Mouse (Mus musculus): Measurements from ENCODE around the gene Sidt1. TPM values are rescaled to one million over a fixed set of nuclear protein-coding genes. Genes with fewer than 3 reads are reported as not detected.

Gene Sidt1
- polyA plus RNA-seq, 1 experiment from 2014 or later = 14.3 TPM

- Histone ChIP-seq H3K27me3 (ENCODE audit: control insufficient read depth, insufficient read depth, low read length) (no peaks in the 10 kb centered on the region), H3K36me3 (replicated peaks; ENCODE audit: control insufficient read depth, insufficient read depth) (no peaks in the 10 kb centered on the region), H3K9ac (no peak overlapping the region), H3K4me2 (replicated peaks) (no peak overlapping the region), H3K4me1 (replicated peaks; ENCODE audit: control insufficient read depth, insufficient read depth, low read length) (no peaks in the 10 kb centered on the region), H3K4me3 (replicated peaks; ENCODE audit: low read length) (no peak overlapping the region), H3K9me3 (ENCODE audit: control insufficient read depth, low read length) (no peaks in the 10 kb centered on the region), H3K27ac (no peak overlapping the region)
- no peak for ATAC-seq (ENCODE audit: low FRiP score)
- 81% methylated on average over 5 of the region's 5 CpGs for WGBS
- DNase-seq (ENCODE audit: low spot score) = no peak
Measured at GRCm38 (mm10) chr16:44282614-44283325, 50.2 kb downstream of the Sidt1 start.

GRCm38 (mm10) chr16:44282036-44282435 lies 51.0 kb downstream of the Sidt1 start:
- no peak for DNase-seq (ENCODE audit: low spot score)
- Histone ChIP-seq H3K27me3 (ENCODE audit: control insufficient read depth, insufficient read depth, low read length) (no peaks in the 10 kb centered on the region), H3K4me3 (replicated peaks; ENCODE audit: low read length) (no peak overlapping the region), H3K27ac (no peak overlapping the region), H3K9ac (no peak overlapping the region), H3K9me3 (ENCODE audit: control insufficient read depth, low read length) (no peaks in the 10 kb centered on the region), H3K4me1 (replicated peaks; ENCODE audit: control insufficient read depth, insufficient read depth, low read length) (no peaks in the 10 kb centered on the region), H3K36me3 (replicated peaks; ENCODE audit: control insufficient read depth, insufficient read depth) (no peaks in the 10 kb centered on the region), H3K4me2 (replicated peaks) (no peak overlapping the region)
- 77% methylated on average over 3 of the region's 3 CpGs for WGBS
- no peak for ATAC-seq (ENCODE audit: low FRiP score)

- Histone ChIP-seq H3K27ac (no peak overlapping the region), H3K4me1 (replicated peaks; ENCODE audit: control insufficient read depth, insufficient read depth, low read length) (no peaks in the 10 kb centered on the region), H3K9ac (no peak overlapping the region), H3K4me2 (replicated peaks) (no peak overlapping the region), H3K4me3 (replicated peaks; ENCODE audit: low read length) (no peak overlapping the region), H3K9me3 (ENCODE audit: control insufficient read depth, low read length) (no peaks in the 10 kb centered on the region), H3K36me3 (replicated peaks; ENCODE audit: control insufficient read depth, insufficient read depth) (no peaks in the 10 kb centered on the region), H3K27me3 (ENCODE audit: control insufficient read depth, insufficient read depth, low read length) (no peaks in the 10 kb centered on the region)
- 48% methylated on average over 2 of the region's 2 CpGs for WGBS
- ATAC-seq (ENCODE audit: low FRiP score) = no peak
- no peak for DNase-seq (ENCODE audit: low spot score)
Measured at GRCm38 (mm10) chr16:44280806-44281205, 52.2 kb downstream of the Sidt1 start.

GRCm38 (mm10) chr16:44277212-44277611 lies 55.8 kb downstream of the Sidt1 start:
- WGBS = 97% methylated on average over 10 of the region's 10 CpGs

GRCm38 (mm10) chr16:44271371-44272038 lies 61.5 kb downstream of the Sidt1 start:
- Histone ChIP-seq H3K27ac (no peak overlapping the region), H3K36me3 (replicated peaks; ENCODE audit: control insufficient read depth, insufficient read depth) (no peaks in the 10 kb centered on the region), H3K9ac (no peak overlapping the region), H3K4me3 (replicated peaks; ENCODE audit: low read length) (no peak overlapping the region), H3K27me3 (ENCODE audit: control insufficient read depth, insufficient read depth, low read length) (no peaks in the 10 kb centered on the region), H3K4me1 (replicated peaks; ENCODE audit: control insufficient read depth, insufficient read depth, low read length) (no peaks in the 10 kb centered on the region), H3K9me3 (ENCODE audit: control insufficient read depth, low read length) (no peaks in the 10 kb centered on the region), H3K4me2 (replicated peaks) (no peak overlapping the region)
- WGBS = 74% methylated on average over 9 of the region's 9 CpGs
- DNase-seq (ENCODE audit: low spot score) (no peak), ATAC-seq (ENCODE audit: low FRiP score) (no peak)

More at GRCm38 (mm10) chr16:44277212-44277611, 55.8 kb downstream of the Sidt1 start:
- H3K27me3 ChIP-seq (ENCODE audit: control insufficient read depth, insufficient read depth, low read length) = no peaks in the 10 kb centered on the region
- no peak overlapping the region for H3K4me3 ChIP-seq (replicated peaks; ENCODE audit: low read length)
- ATAC-seq (ENCODE audit: low FRiP score) (no peak), DNase-seq (ENCODE audit: low spot score) (no peak)
- no peaks in the 10 kb centered on the region for H3K36me3 ChIP-seq (replicated peaks; ENCODE audit: control insufficient read depth, insufficient read depth)
- H3K4me2 ChIP-seq (replicated peaks) = no peak overlapping the region
- H3K9ac ChIP-seq = no peak overlapping the region
- no peak overlapping the region for H3K27ac ChIP-seq
- no peaks in the 10 kb centered on the region for H3K4me1 ChIP-seq (replicated peaks; ENCODE audit: control insufficient read depth, insufficient read depth, low read length)
- no peaks in the 10 kb centered on the region for H3K9me3 ChIP-seq (ENCODE audit: control insufficient read depth, low read length)

- no peaks in the 10 kb centered on the region for H3K36me3 ChIP-seq (replicated peaks; ENCODE audit: control insufficient read depth, insufficient read depth)
- H3K4me1 ChIP-seq (replicated peaks; ENCODE audit: control insufficient read depth, insufficient read depth, low read length) = no peaks in the 10 kb centered on the region
- H3K9ac ChIP-seq = no peak overlapping the region
- no peak overlapping the region for H3K4me3 ChIP-seq (replicated peaks; ENCODE audit: low read length)
- H3K27me3 ChIP-seq (ENCODE audit: control insufficient read depth, insufficient read depth, low read length) = no peaks in the 10 kb centered on the region
- H3K4me2 ChIP-seq (replicated peaks) = no peak overlapping the region
- 78% methylated on average over 5 of the region's 5 CpGs for WGBS
- no peak overlapping the region for H3K27ac ChIP-seq
- ATAC-seq (ENCODE audit: low FRiP score) (no peak), DNase-seq (ENCODE audit: low spot score) (no peak)
- H3K9me3 ChIP-seq (ENCODE audit: control insufficient read depth, low read length) = no peaks in the 10 kb centered on the region
Measured at GRCm38 (mm10) chr16:44270606-44271005, 62.4 kb downstream of the Sidt1 start.

GRCm38 (mm10) chr16:44269578-44269977 lies 63.4 kb downstream of the Sidt1 start:
- Histone ChIP-seq H3K4me2 (replicated peaks) (no peak overlapping the region), H3K27me3 (ENCODE audit: control insufficient read depth, insufficient read depth, low read length) (no peaks in the 10 kb centered on the region), H3K9ac (no peak overlapping the region), H3K27ac (no peak overlapping the region), H3K9me3 (ENCODE audit: control insufficient read depth, low read length) (no peaks in the 10 kb centered on the region), H3K4me1 (replicated peaks; ENCODE audit: control insufficient read depth, insufficient read depth, low read length) (no peaks in the 10 kb centered on the region), H3K36me3 (replicated peaks; ENCODE audit: control insufficient read depth, insufficient read depth) (no peaks in the 10 kb centered on the region), H3K4me3 (replicated peaks; ENCODE audit: low read length) (no peak overlapping the region)
- WGBS = 83% methylated on average over 6 of the region's 6 CpGs
- DNase-seq (ENCODE audit: low spot score) = no peak
- ATAC-seq (ENCODE audit: low FRiP score) = no peak

GRCm38 (mm10) chr16:44268541-44269215 lies 64.3 kb downstream of the Sidt1 start:
- ATAC-seq (ENCODE audit: low FRiP score) (no peak), DNase-seq (ENCODE audit: low spot score) (no peak)
- no peaks in the 10 kb centered on the region for H3K4me1 ChIP-seq (replicated peaks; ENCODE audit: control insufficient read depth, insufficient read depth, low read length)
- no peak overlapping the region for H3K4me3 ChIP-seq (replicated peaks; ENCODE audit: low read length)
- no peak overlapping the region for H3K27ac ChIP-seq
- no peaks in the 10 kb centered on the region for H3K36me3 ChIP-seq (replicated peaks; ENCODE audit: control insufficient read depth, insufficient read depth)
- H3K4me2 ChIP-seq (replicated peaks) = no peak overlapping the region
- H3K9me3 ChIP-seq (ENCODE audit: control insufficient read depth, low read length) = no peaks in the 10 kb centered on the region
- H3K9ac ChIP-seq = no peak overlapping the region
- 87% methylated on average over 7 of the region's 7 CpGs for WGBS
- H3K27me3 ChIP-seq (ENCODE audit: control insufficient read depth, insufficient read depth, low read length) = no peaks in the 10 kb centered on the region

- ATAC-seq (ENCODE audit: low FRiP score) = no peak
- 86% methylated on average over 6 of the region's 6 CpGs for WGBS
Measured at GRCm38 (mm10) chr16:44265562-44265961, 67.4 kb downstream of the Sidt1 start.

More at GRCm38 (mm10) chr16:44265562-44265961, 67.4 kb downstream of the Sidt1 start:
- H3K4me3 ChIP-seq (replicated peaks; ENCODE audit: low read length) = no peak overlapping the region
- no peak overlapping the region for H3K27ac ChIP-seq
- DNase-seq (ENCODE audit: low spot score) = no peak
- H3K4me2 ChIP-seq (replicated peaks) = no peak overlapping the region
- H3K27me3 ChIP-seq (ENCODE audit: control insufficient read depth, insufficient read depth, low read length) = no peaks in the 10 kb centered on the region
- no peaks in the 10 kb centered on the region for H3K4me1 ChIP-seq (replicated peaks; ENCODE audit: control insufficient read depth, insufficient read depth, low read length)
- no peak overlapping the region for H3K9ac ChIP-seq
- no peaks in the 10 kb centered on the region for H3K36me3 ChIP-seq (replicated peaks; ENCODE audit: control insufficient read depth, insufficient read depth)
- H3K9me3 ChIP-seq (ENCODE audit: control insufficient read depth, low read length) = no peaks in the 10 kb centered on the region

Data from hindbrain, embryonic 14.5 days (tissue).